Mouse (Mus musculus): ENCODE results near the gene Igf2bp1. TPM values are rescaled to one million over a fixed set of nuclear protein-coding genes. Genes with fewer than 3 reads are reported as not detected.

Gene Igf2bp1
- total and polyA plus RNA-seq, 3 experiments, result under 0.01 TPM; not detected in 2

- dilution Hi-C loops (cut with MboI; ENCODE audit: extremely low pct_ligation_motif_present, extremely low pct_unique_long_range_greater_than_20kb, low sequenced_read_pairs) (no loop called here), in situ Hi-C loops (cut with MboI; ENCODE audit: low pct_ligation_motif_present, low pct_unique_long_range_greater_than_20kb, low sequenced_read_pairs) (no loop called here)
- H3K79me2 ChIP-seq (replicated peaks; ENCODE audit: control insufficient read depth, extremely low read depth, insufficient read depth, poor library complexity, severe bottlenecking), result no peaks in the 10 kb centered on the region
- no peak overlapping the region for H3K9ac ChIP-seq (ENCODE audit: insufficient read depth, low read depth)
- no peak overlapping the region for H3K4me2 ChIP-seq (ENCODE audit: insufficient read depth, low read depth, poor library complexity, severe bottlenecking)
- peaks cover 33% of the 10 kb centered on the region for H3K9me3 ChIP-seq (replicated peaks; ENCODE audit: low read length)
- no peak overlapping the region for H3K27ac ChIP-seq (ENCODE audit: insufficient read depth, low read depth)
- DNase-seq (ENCODE audit: extremely low read depth), result no peak
- TF ChIP-seq GABPA (IDR thresholded peaks at IDR 0.05; ENCODE audit: insufficient replicate concordance, low read depth, low read length) (no peak), SMC3 (IDR thresholded peaks at IDR 0.05; ENCODE audit: low read depth, low read length) (no peak), E2F4 (IDR thresholded peaks at IDR 0.05; ENCODE audit: insufficient replicate concordance, low read depth, low read length) (no peak), MAX (IDR thresholded peaks at IDR 0.05; ENCODE audit: low read length) (no peak), JUND (conservative IDR thresholded peaks at IDR 0.05; ENCODE audit: low read depth, low read length) (no peak), USF1 (IDR thresholded peaks at IDR 0.05; ENCODE audit: low read depth, low read length) (no peak), RAD21 (IDR thresholded peaks at IDR 0.05; ENCODE audit: low read depth, low read length) (no peak), MAFK (IDR thresholded peaks at IDR 0.05; ENCODE audit: insufficient replicate concordance, low read length) (no peak), NRF1 (IDR thresholded peaks at IDR 0.05; ENCODE audit: low read depth, low read length) (no peak), ZKSCAN1 (IDR thresholded peaks at IDR 0.05; ENCODE audit: borderline replicate concordance, low read depth, low read length) (no peak), MYC (IDR thresholded peaks at IDR 0.05; ENCODE audit: low read depth, low read length) (no peak), HCFC1 (IDR thresholded peaks at IDR 0.05; ENCODE audit: low read depth, low read length) (no peak), USF2 (conservative IDR thresholded peaks at IDR 0.05; ENCODE audit: low read depth, low read length) (no peak), MAZ (IDR thresholded peaks at IDR 0.05; ENCODE audit: low read depth, low read length) (no peak)
- H3K4me3 ChIP-seq (replicated peaks in 1 of 3; ENCODE audit: low read depth in 2 of 3, low read length in 2 of 3, poor library complexity in 1 of 3), result no peak overlapping the region
- H3K36me3 ChIP-seq (replicated peaks in 1 of 2; ENCODE audit: control insufficient read depth in 1 of 2, insufficient read depth in 1 of 2, low read length in 1 of 2), result no peaks in the 10 kb centered on the region
- H3K27me3 ChIP-seq (replicated peaks), result peaks cover 43% of the 10 kb centered on the region
- no peaks in the 10 kb centered on the region for H3K4me1 ChIP-seq (ENCODE audit: control insufficient read depth in 1 of 2, insufficient read depth in 2 of 2)
Measured at GRCm38 (mm10) chr11:96004793-96005402, 842 bp downstream of the Igf2bp1 start.

GRCm38 (mm10) chr11:96003969-96004792 lies 1.6 kb downstream of the Igf2bp1 start:
- H3K4me2 ChIP-seq (ENCODE audit: insufficient read depth, low read depth, poor library complexity, severe bottlenecking), result no peak overlapping the region
- H3K27me3 ChIP-seq (replicated peaks), result peaks cover 45% of the 10 kb centered on the region
- H3K36me3 ChIP-seq (replicated peaks in 1 of 2; ENCODE audit: control insufficient read depth in 1 of 2, insufficient read depth in 1 of 2, low read length in 1 of 2), result no peaks in the 10 kb centered on the region
- no peak overlapping the region for H3K27ac ChIP-seq (ENCODE audit: insufficient read depth, low read depth)
- no peaks in the 10 kb centered on the region for H3K4me1 ChIP-seq (ENCODE audit: control insufficient read depth in 1 of 2, insufficient read depth in 2 of 2)
- no peaks in the 10 kb centered on the region for H3K79me2 ChIP-seq (replicated peaks; ENCODE audit: control insufficient read depth, extremely low read depth, insufficient read depth, poor library complexity, severe bottlenecking)
- dilution Hi-C loops (cut with MboI; ENCODE audit: extremely low pct_ligation_motif_present, extremely low pct_unique_long_range_greater_than_20kb, low sequenced_read_pairs) (no loop called here), in situ Hi-C loops (cut with MboI; ENCODE audit: low pct_ligation_motif_present, low pct_unique_long_range_greater_than_20kb, low sequenced_read_pairs) (no loop called here)
- TF ChIP-seq POLR2AphosphoS2 (IDR thresholded peaks at IDR 0.05; ENCODE audit: low read depth, low read length) (no peak), USF2 (conservative IDR thresholded peaks at IDR 0.05; ENCODE audit: low read depth, low read length) (no peak), TBP (conservative IDR thresholded peaks at IDR 0.05; ENCODE audit: low read depth, low read length) (no peak), IRF4 (IDR thresholded peaks at IDR 0.05; ENCODE audit: low read depth, low read length) (no peak), PAX5 (IDR thresholded peaks at IDR 0.05; ENCODE audit: low read length) (no peak), TCF12 (IDR thresholded peaks at IDR 0.05; ENCODE audit: low read depth, low read length) (no peak), HCFC1 (IDR thresholded peaks at IDR 0.05; ENCODE audit: low read depth, low read length) (no peak), ZNF384 (IDR thresholded peaks at IDR 0.05; ENCODE audit: low read depth, low read length) (no peak), ETS1 (conservative IDR thresholded peaks at IDR 0.05; ENCODE audit: low read depth, low read length) (no peak), JUND (conservative IDR thresholded peaks at IDR 0.05; ENCODE audit: low read depth, low read length) (no peak), NRF1 (IDR thresholded peaks at IDR 0.05; ENCODE audit: low read depth, low read length) (no peak), SIN3A (IDR thresholded peaks at IDR 0.05; ENCODE audit: low read length) (no peak), NELFE (IDR thresholded peaks at IDR 0.05; ENCODE audit: low read depth, low read length) (no peak)
- no peak overlapping the region for H3K9ac ChIP-seq (ENCODE audit: insufficient read depth, low read depth)
- no peak overlapping the region for H3K4me3 ChIP-seq (replicated peaks in 1 of 3; ENCODE audit: low read depth in 2 of 3, low read length in 2 of 3, poor library complexity in 1 of 3)
- DNase-seq (ENCODE audit: extremely low read depth), result no peak
- H3K9me3 ChIP-seq (replicated peaks; ENCODE audit: low read length), result peaks cover 33% of the 10 kb centered on the region
